Mouse (Mus musculus): ENCODE results near the gene Tram1l1.
A peak's percentile ranks its signal among the peaks of the same experiment; 100 is the strongest.
"Not testable (repeated sequence)": the region's sequence is repeated elsewhere in the genome, so short reads cannot be mapped to it uniquely, and the experiment has no call there.

Tram1l1 gene

GRCm38 (mm10) chr3:124320821-124321576 lies at the start of gene Tram1l1:
Gene Tram1l1 (plus strand): TSS chr3:124320855.
- DNase-seq: peak; percentile 71

GRCm38 (mm10) chr3:124271229-124271628 lies 49.4 kb upstream of the Tram1l1 start:
- no peak for DNase-seq

- no peak for DNase-seq
These were observed 49.0 kb upstream of the Tram1l1 start for GRCm38 (mm10) chr3:124271668-124272067.

GRCm38 (mm10) chr3:124272465-124273089 lies 48.1 kb upstream of the Tram1l1 start:
- DNase-seq: peak; percentile 43

GRCm38 (mm10) chr3:124274928-124275609 lies 45.6 kb upstream of the Tram1l1 start:
- peak; percentile 59 for DNase-seq

- DNase-seq: not testable (repeated sequence)
These were observed 31.7 kb upstream of the Tram1l1 start for GRCm38 (mm10) chr3:124288936-124289335.

GRCm38 (mm10) chr3:124319254-124319653 lies 1.4 kb upstream of the Tram1l1 start:
- DNase-seq: no peak

- no peak for DNase-seq
These were observed 257 bp upstream of the Tram1l1 start for GRCm38 (mm10) chr3:124320398-124320797.

GRCm38 (mm10) chr3:124346445-124346844 lies 25.8 kb downstream of the Tram1l1 start:
- no peak for DNase-seq

- DNase-seq: no peak
These were observed 36.9 kb downstream of the Tram1l1 start for GRCm38 (mm10) chr3:124357533-124357932.

GRCm38 (mm10) chr3:124372031-124372430 lies 51.4 kb downstream of the Tram1l1 start:
- no peak for DNase-seq

All from cerebellum, adult 11 months (tissue).